Mouse (Mus musculus) liver, postnatal 0 days (tissue): ENCODE data around the gene 4921504E06Rik.

ENCODE experiments used
- CTCF ChIP-seq: sonication (generic); IDR thresholded peaks from 2 replicates; pipeline ENCODE4 v1.5.1; 2016; ENCODE audit warnings: antibody characterized with exemption, low read depth
- EP300 ChIP-seq: IDR thresholded peaks from 2 replicates; pipeline ENCODE4 v1.6.1; 2016; ENCODE audit warnings: antibody characterized with exemption, low read depth, mild to moderate bottlenecking

DNA sequence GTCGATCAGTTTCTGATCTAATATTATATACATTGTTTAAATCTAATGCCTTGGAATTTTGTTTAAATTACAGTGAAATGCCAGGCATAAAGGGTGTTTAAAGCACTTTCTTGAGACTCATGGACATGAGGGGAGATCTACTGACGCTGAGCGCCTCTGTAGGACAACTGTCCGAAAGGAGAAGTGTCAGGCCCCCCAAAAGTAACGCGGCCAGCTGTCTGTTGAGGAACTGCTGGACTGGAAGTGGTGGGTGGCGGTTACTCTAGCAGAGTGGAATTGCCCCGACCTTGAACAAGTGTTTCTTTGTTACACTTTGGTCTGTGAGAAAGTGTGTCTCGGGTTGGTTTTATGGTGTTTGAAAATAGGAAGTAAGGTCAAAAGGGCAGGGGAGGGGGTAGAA lies 109.4 kb downstream of the 4921504E06Rik start:
- TF ChIP-seq CTCF (no peak), EP300 (no peak)
